Mouse (Mus musculus) forelimb bud, embryonic 11.5 days (tissue): ENCODE measurements around the gene Fbll1.
A peak's percentile ranks its signal among the peaks of the same experiment; 100 is the strongest.

Experiments
- DNase-seq: peaks from one replicate; pipeline ENCODE4 v3.0.0-alpha.2; 2012; ENCODE audit warnings: low read depth, low spot score

Gene Fbll1

GRCm38 (mm10) chr11:35784002-35784401, 14.7 kb downstream of the Fbll1 start:
- DNase-seq = no peak

- no peak for DNase-seq
Measured at GRCm38 (mm10) chr11:35783038-35783437, 15.6 kb downstream of the Fbll1 start.

- DNase-seq = no peak
Measured at GRCm38 (mm10) chr11:35782444-35782843, 16.2 kb downstream of the Fbll1 start.

GRCm38 (mm10) chr11:35780336-35780735, 18.3 kb downstream of the Fbll1 start:
- no peak for DNase-seq

- no peak for DNase-seq
Measured at GRCm38 (mm10) chr11:35776452-35776851, 22.2 kb downstream of the Fbll1 start.

GRCm38 (mm10) chr11:35775606-35776005, 23.1 kb downstream of the Fbll1 start:
- DNase-seq = no peak

- no peak for DNase-seq
Measured at GRCm38 (mm10) chr11:35770741-35771504, 27.8 kb downstream of the Fbll1 start.

GRCm38 (mm10) chr11:35769746-35770437, 28.8 kb downstream of the Fbll1 start:
- DNase-seq = peak; percentile 47

- DNase-seq = peak; percentile 99
Measured at GRCm38 (mm10) chr11:35769188-35769745, 29.4 kb downstream of the Fbll1 start, which contains the start of gene Pank3. Gene Pank3 (plus strand): TSS chr11:35769484.

- DNase-seq = no peak
Measured at GRCm38 (mm10) chr11:35766845-35767244, 31.8 kb downstream of the Fbll1 start.

- no peak for DNase-seq
Measured at GRCm38 (mm10) chr11:35760627-35761003, 38.1 kb downstream of the Fbll1 start.

GRCm38 (mm10) chr11:35760001-35760626, 38.6 kb downstream of the Fbll1 start:
- no peak for DNase-seq

GRCm38 (mm10) chr11:35756411-35757303, 42.0 kb downstream of the Fbll1 start:
- no peak for DNase-seq

GRCm38 (mm10) chr11:35755546-35755945, 43.1 kb downstream of the Fbll1 start:
- peak; percentile 14 for DNase-seq

- no peak for DNase-seq
Measured at GRCm38 (mm10) chr11:35754906-35755418, 43.7 kb downstream of the Fbll1 start.

GRCm38 (mm10) chr11:35750578-35750977, 48.1 kb downstream of the Fbll1 start:
- DNase-seq = no peak
